Mouse (Mus musculus): ENCODE measurements around the gene Adap2. TPM values are rescaled to one million over a fixed set of nuclear protein-coding genes. Genes with fewer than 3 reads are reported as not detected.
"Not testable (repeated sequence)": the region's sequence is repeated elsewhere in the genome, so short reads cannot be mapped to it uniquely, and the experiment has no call there.

Gene Adap2
- polyA plus RNA-seq, 1 experiment from 2014 or later = 4.1 TPM

DNA sequence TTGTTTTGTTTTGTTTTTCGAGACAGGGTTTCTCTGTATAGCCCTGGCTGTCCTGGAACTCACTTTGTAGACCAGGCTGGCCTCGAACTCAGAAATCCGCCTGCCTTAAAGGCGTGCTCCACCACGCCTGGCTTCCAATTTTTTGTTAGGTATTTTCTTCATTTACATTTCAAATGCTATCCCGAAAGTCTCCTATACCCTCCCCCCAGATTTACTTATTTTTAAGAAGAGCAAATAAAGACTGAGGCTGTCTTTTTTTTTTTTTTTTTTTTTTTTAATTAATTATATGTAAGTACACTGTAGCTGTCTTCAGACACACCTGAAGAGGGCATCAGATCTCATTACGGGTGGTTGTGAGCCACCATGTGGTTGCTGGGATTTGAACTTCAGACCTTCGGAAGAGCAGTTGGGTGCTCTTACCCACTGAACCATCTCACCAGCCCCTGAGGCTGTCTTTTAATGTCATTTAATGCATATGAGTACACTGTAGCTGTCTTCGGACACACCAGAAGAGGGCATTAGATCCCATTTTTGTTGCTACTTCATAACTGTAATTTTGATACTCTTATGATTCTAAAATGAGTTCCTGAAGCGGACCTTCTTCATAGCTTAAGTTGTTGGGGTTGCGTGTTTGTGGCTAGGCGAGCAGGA lies 29.3 kb downstream of the Adap2 start:
- H3K9me3 ChIP-seq; H3K4me1 ChIP-seq (replicated peaks); H3K36me3 ChIP-seq; H3K27me3 ChIP-seq: not testable (repeated sequence)
- peak; percentile 38; the same call in 1 of the 2 replicates for ATAC-seq (ENCODE audit: low FRiP score, low read depth)
- 45% methylated on average over 12 of the region's 12 CpGs for WGBS
- Histone ChIP-seq H3K9ac (peak overlapping the region; percentile 70; the same call in 1 of the 2 replicates), H3K4me2 (peak overlapping the region; percentile 78), H3K27ac (replicated peaks) (0 out of 2 replicates have a peak overlapping the region, but pooled peaks have one; percentile 75), H3K4me3 (peak overlapping the region; percentile 55)

DNA sequence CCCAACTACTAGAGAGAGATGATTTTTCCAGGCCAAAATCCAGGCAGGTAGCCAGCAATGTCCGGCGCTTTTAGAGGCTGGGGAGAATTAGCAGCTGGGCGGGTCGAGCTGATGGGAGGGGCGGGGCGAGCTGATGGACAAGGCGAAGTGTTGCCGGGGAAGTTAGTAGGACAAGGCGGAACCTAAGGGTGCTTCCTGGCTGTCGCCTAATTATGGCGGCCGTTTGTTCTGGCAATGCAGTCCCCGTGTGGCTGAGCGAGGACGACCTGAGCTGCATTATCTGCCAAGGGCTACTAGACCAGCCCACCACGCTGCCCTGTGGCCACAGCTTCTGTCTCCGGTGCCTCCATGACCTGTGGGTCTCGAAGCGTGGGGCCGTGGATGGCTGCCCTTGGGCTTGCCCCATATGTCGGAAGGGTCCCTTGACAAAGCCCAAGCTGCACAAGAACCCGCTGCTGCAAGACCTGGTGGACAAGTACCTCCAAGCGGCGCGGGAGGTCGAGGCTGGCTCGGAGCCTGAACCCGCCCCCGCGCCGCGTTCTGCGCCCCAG lies 29.9 kb downstream of the Adap2 start, which contains the start of gene Rnf135:
TSS of gene Rnf135 (plus strand) at position 147 of the 551 bp plus-strand sequence.
- Histone ChIP-seq H3K4me1 (replicated peaks) (no peaks in the 10 kb centered on the region), H3K9me3 (no peaks in the 10 kb centered on the region), H3K27ac (replicated peaks) (peak within 1 kb of the TSS; percentile 75; the same call in 1 of the 2 replicates), H3K4me3 (peak within 1 kb of the TSS; percentile 55), H3K9ac (peak within 1 kb of the TSS; percentile 70), H3K4me2 (peak within 1 kb of the TSS; percentile 78), H3K27me3 (no peaks in the 10 kb centered on the region), H3K36me3 (no peaks in the 10 kb centered on the region)
- ATAC-seq (ENCODE audit: low FRiP score, low read depth) = peak; percentile 88
- 4% methylated on average over 33 of the region's 33 CpGs for WGBS

DNA sequence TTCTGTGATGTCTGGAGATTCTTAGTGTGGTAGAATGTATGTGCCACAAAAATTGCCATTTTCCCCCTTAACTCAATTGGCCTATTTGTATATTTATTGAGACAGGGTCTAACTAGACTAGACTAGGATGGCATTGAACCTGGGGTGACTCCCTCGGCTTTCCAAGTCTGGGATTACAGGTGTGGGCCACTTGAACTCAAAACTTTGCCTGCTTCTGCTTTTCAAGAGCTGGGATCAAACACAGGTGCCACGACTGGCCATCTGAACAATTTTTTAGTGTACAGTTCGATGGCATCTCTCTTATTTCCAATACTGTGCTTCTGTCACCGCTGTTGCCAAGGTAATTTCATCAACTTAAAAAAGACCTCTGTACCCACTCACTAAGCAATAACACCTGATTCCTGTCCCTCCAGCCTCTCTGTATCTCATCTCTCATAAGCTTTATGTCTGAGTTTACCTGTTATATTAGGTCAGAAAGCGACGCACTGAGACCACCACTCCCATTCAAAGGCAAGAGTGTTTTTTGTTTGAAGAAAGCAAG lies 30.7 kb downstream of the Adap2 start:
- Histone ChIP-seq H3K4me1 (replicated peaks) (no peaks in the 10 kb centered on the region), H3K36me3 (no peaks in the 10 kb centered on the region), H3K27me3 (no peaks in the 10 kb centered on the region), H3K4me3 (peak overlapping the region; percentile 55), H3K9ac (no peak overlapping the region), H3K9me3 (no peaks in the 10 kb centered on the region), H3K27ac (replicated peaks) (peak overlapping the region; percentile 75; the same call in 1 of the 2 replicates), H3K4me2 (peak overlapping the region; percentile 78)
- no peak for ATAC-seq (ENCODE audit: low FRiP score, low read depth)
- WGBS = 89% methylated on average over 6 of the region's 6 CpGs

DNA sequence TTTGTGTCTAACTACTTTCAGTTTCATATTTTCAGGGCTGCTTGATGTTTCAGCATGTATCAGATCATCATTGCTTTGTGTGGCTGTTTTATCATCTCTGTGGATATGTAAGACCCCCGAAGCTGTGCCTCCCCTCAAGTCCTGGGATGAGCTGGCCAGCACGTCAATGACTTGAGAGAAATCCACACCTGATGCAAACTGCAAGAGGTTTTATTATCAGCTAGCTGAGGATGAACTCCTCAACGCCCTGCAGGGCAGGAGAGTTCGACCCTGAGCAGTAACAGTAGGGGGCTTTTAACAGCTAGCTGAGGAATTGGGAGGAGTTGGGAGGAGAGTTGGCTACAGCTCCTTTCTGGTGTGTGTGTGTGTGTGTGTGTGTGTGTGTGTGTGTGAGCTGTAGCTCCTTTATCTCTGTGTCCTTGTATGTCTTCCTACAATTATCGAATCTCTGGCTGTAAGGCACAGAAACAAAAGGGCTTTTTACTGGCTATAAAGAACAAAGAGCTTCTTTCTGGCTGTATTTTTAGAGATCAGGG lies 31.6 kb downstream of the Adap2 start:
- not testable (repeated sequence) for H3K9ac ChIP-seq; H3K36me3 ChIP-seq; H3K4me2 ChIP-seq; ATAC-seq (ENCODE audit: low FRiP score, low read depth); H3K9me3 ChIP-seq; H3K27me3 ChIP-seq; H3K4me3 ChIP-seq; H3K4me1 ChIP-seq (replicated peaks); H3K27ac ChIP-seq (replicated peaks)
- WGBS = 50% methylated on average over 5 of the region's 5 CpGs

DNA sequence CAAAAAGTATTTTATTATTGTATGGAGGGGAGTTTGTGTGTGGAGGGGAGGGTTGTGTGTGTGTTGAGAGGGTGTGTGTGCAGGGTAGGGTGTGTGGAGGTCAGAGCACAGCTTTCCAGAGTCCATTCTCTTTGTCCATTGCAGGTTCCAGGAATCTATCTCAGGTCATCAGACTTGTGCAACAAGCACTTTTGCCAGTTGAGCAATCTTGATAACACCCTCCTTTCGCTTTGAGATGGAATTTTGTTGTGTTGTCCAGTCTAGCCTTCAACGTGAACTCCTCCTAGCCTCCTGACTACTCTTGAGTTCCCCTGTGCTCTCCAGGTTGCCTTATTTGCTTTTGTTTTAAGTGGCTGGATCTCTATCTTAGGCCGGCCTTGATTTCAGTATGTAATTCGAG lies 36.4 kb downstream of the Adap2 start:
- Histone ChIP-seq H3K36me3 (no peaks in the 10 kb centered on the region), H3K27ac (replicated peaks) (no peak overlapping the region), H3K4me2 (no peak overlapping the region), H3K4me3 (no peak overlapping the region), H3K4me1 (replicated peaks) (no peaks in the 10 kb centered on the region), H3K27me3 (no peaks in the 10 kb centered on the region), H3K9ac (no peak overlapping the region), H3K9me3 (no peaks in the 10 kb centered on the region)
- 80% methylated on average over 4 of the region's 4 CpGs for WGBS
- no peak for ATAC-seq (ENCODE audit: low FRiP score, low read depth)

DNA sequence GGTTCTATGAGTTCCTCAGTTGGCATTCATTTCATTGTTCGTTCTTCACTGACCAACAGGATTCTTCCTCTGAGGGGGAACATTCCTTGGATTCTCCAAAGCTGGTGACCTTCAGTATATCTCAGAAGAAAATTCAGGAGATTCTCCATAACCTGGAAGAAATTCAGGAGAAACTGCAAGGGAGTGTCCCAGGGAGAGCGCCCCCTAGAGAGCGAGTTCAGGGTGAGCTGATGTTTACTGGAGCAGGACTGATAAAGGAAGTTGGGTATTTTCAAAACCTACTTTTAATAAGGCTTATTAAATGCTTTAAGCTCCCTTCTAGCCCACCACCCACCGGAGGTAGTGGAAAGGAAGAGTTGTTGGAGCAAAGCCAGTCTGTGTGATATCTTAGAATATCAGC lies 39.9 kb downstream of the Adap2 start:
- Histone ChIP-seq H3K9me3 (no peaks in the 10 kb centered on the region), H3K27ac (replicated peaks) (no peak overlapping the region), H3K36me3 (no peaks in the 10 kb centered on the region), H3K9ac (no peak overlapping the region), H3K4me1 (replicated peaks) (no peaks in the 10 kb centered on the region), H3K4me3 (no peak overlapping the region), H3K27me3 (no peaks in the 10 kb centered on the region), H3K4me2 (no peak overlapping the region)
- 63% methylated on average over 4 of the region's 4 CpGs for WGBS
- no peak for ATAC-seq (ENCODE audit: low FRiP score, low read depth)

DNA sequence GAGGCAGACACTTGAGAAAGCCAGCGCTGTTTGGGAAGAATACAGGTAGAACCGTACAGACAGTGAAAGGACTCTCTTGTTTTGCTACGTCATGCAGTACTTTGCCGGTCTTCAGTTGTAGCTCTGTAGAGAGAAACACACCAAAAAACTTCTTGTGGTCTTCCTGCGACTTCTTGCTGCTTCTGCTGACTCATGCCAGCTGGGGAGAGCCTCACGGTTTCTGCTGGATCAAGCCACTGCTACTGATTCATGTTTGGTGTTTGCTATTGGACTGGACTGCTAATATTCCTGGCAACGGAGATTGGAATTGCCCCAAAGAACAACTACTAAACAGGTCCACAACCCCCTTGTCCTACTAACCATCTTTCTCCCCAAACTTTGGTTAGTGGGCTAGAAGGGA lies 42.4 kb downstream of the Adap2 start:
- Histone ChIP-seq H3K4me1 (replicated peaks) (no peaks in the 10 kb centered on the region), H3K4me2 (no peak overlapping the region), H3K36me3 (no peaks in the 10 kb centered on the region), H3K4me3 (no peak overlapping the region), H3K27me3 (no peaks in the 10 kb centered on the region), H3K27ac (replicated peaks) (no peak overlapping the region), H3K9me3 (no peaks in the 10 kb centered on the region), H3K9ac (no peak overlapping the region)
- no peak for ATAC-seq (ENCODE audit: low FRiP score, low read depth)
- WGBS = 91% methylated on average over 7 of the region's 7 CpGs

DNA sequence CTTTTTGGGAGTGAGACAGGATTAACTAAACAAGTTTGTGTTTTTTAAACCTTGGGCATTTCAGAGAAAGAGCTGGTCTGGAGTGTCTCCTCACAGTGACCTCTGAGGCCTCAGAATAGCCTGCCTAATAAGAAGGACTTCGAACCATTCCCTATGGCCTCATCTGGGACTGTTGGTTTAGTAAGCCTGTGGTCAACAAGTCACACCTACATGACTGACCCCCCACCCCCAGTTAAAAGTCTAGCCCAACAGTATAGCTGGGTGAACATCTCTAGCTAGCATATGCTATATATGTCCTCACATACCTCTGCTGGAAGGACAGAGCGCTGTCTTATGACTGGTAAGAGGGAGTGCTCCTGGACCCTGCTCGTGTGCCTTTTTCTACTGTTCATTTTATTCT lies 45.4 kb downstream of the Adap2 start:
- no peak overlapping the region for H3K4me2 ChIP-seq
- H3K4me3 ChIP-seq = no peak overlapping the region
- no peak for ATAC-seq (ENCODE audit: low FRiP score, low read depth)
- no peak overlapping the region for H3K27ac ChIP-seq (replicated peaks)
- no peaks in the 10 kb centered on the region for H3K27me3 ChIP-seq
- 96% methylated on average over 3 of the region's 3 CpGs for WGBS
- H3K9me3 ChIP-seq = no peaks in the 10 kb centered on the region
- no peaks in the 10 kb centered on the region for H3K36me3 ChIP-seq
- no peak overlapping the region for H3K9ac ChIP-seq
- no peaks in the 10 kb centered on the region for H3K4me1 ChIP-seq (replicated peaks)

DNA sequence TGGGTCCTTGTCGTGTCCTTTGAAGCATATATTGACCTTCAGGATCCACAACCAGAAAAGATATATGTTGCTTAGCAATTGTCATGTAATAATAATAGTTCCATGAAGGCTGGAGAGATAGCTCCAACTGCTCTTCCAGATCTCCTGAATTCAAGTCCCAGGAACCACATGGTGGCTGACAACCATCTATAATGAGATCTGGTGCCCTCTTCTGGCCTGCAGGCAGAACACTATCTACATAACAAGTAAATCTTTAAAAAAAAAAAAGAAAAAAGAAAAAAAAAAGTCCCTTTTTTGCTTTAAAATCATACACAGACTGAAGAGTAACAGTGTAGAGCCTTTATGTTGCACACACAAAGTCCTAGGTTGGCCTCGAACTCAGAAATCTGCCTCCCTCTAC lies 45.9 kb downstream of the Adap2 start:
- WGBS = 100% methylated on average over 2 of the region's 2 CpGs
- H3K36me3 ChIP-seq = no peaks in the 10 kb centered on the region

DNA sequence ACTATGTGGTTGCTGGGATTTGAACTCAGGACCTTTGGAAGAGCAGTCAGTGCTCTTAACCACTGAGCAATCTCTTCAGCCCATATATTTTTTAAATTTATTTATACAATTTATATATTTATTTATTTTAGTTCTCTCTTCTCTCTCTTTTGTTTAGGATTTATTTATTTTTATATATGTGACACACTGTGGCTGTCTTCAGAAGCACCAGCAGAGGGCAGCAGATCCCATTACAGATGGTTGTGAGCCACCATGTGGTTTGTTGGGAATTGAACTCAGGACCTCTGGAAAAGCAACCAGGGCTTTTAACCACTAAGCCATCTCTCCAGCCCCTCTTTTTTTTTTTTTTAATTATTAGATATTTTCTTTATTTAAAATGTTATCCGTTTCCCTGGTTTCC lies 46.4 kb downstream of the Adap2 start:
- H3K27ac ChIP-seq (replicated peaks) = no peak overlapping the region
- no peak for ATAC-seq (ENCODE audit: low FRiP score, low read depth)
- no peaks in the 10 kb centered on the region for H3K27me3 ChIP-seq
- H3K4me2 ChIP-seq = no peak overlapping the region
- no peaks in the 10 kb centered on the region for H3K9me3 ChIP-seq
- 50% methylated on average over 1 of the region's 1 CpGs for WGBS
- H3K4me3 ChIP-seq = no peak overlapping the region
- no peaks in the 10 kb centered on the region for H3K36me3 ChIP-seq
- H3K4me1 ChIP-seq (replicated peaks) = no peaks in the 10 kb centered on the region
- no peak overlapping the region for H3K9ac ChIP-seq

More for the DNA sequence above, 45.9 kb downstream of the Adap2 start:
- no peak for ATAC-seq (ENCODE audit: low FRiP score, low read depth)
- Histone ChIP-seq H3K9me3 (no peaks in the 10 kb centered on the region), H3K27ac (replicated peaks) (no peak overlapping the region), H3K4me1 (replicated peaks) (no peaks in the 10 kb centered on the region), H3K9ac (no peak overlapping the region), H3K4me3 (no peak overlapping the region), H3K27me3 (no peaks in the 10 kb centered on the region), H3K4me2 (no peak overlapping the region)

DNA sequence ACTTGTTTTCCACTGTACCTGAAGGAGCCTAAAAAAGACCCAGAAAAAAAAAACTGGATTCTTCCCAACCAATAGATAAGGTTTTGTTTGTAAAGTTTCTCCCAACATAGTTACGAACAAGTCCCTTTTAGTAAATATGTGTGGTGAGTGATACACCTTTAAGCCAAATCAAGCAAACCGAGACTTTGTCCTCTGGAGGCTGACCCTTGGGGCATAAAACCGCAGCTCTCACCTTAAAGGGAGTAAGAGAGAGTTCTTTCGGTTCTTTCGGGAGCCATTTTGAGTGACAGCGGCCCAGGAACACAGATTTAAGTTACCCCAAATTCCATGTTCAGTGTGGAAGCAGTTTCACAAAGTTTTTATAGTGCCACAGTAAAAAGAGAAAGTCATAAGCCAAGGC lies 48.4 kb downstream of the Adap2 start:
- 86% methylated on average over 6 of the region's 6 CpGs for WGBS
- Histone ChIP-seq H3K27ac (replicated peaks) (no peak overlapping the region), H3K9me3 (no peaks in the 10 kb centered on the region)

DNA sequence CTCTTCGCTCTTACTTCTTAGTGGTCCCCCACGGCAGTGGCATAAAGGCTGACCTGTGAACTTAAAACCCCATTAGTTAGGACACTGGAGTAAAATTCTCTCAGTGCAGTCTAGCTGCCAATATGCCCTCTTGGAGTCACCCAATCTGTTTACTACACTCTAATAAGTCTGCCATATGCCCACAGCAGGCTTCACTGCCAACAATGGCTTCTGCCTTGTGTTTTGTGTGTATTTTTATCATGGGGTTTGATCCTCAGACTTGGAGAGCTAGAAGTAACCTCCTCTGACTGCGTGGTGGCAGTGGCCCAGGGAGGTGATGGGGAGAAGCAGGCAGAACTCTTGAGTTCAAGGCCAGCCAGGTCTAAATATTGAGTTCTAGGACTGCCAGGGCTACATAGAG lies 50.1 kb downstream of the Adap2 start:
- H3K9me3 ChIP-seq = no peaks in the 10 kb centered on the region
- no peak for ATAC-seq (ENCODE audit: low FRiP score, low read depth)
- no peak overlapping the region for H3K4me2 ChIP-seq
- no peak overlapping the region for H3K27ac ChIP-seq (replicated peaks)
- no peak overlapping the region for H3K9ac ChIP-seq
- H3K36me3 ChIP-seq = no peaks in the 10 kb centered on the region
- H3K4me1 ChIP-seq (replicated peaks) = no peaks in the 10 kb centered on the region
- H3K4me3 ChIP-seq = no peak overlapping the region
- H3K27me3 ChIP-seq = no peaks in the 10 kb centered on the region
- WGBS = 82% methylated on average over 3 of the region's 3 CpGs

More for the DNA sequence above, 48.4 kb downstream of the Adap2 start:
- H3K4me2 ChIP-seq = no peak overlapping the region
- no peaks in the 10 kb centered on the region for H3K36me3 ChIP-seq
- H3K4me1 ChIP-seq (replicated peaks) = no peaks in the 10 kb centered on the region
- ATAC-seq (ENCODE audit: low FRiP score, low read depth) = no peak
- no peaks in the 10 kb centered on the region for H3K27me3 ChIP-seq
- no peak overlapping the region for H3K9ac ChIP-seq
- H3K4me3 ChIP-seq = no peak overlapping the region
